Mouse (Mus musculus) kidney, postnatal 0 days (tissue): ENCODE measurements at regions not wholly inside any gene's neighbourhood (a gene's known extent, or its start where the extent isn't known, plus 50 kb on each side); places are given as distances from the start of the nearest gene placed in this dataset.

Experiments used
- ATAC-seq: fragments of 200-750 bp; cut with Nextera tagmentation; replicated peaks from 2 replicates; pipeline ENCODE4 v1.8.0; 2017; ENCODE audit warnings: low read depth, moderate number of reproducible peaks, moderate TSS enrichment, moderate library complexity; ENCODE audit not compliant: low FRiP score
- DNase-seq: peaks from one replicate; pipeline ENCODE4 v3.0.0-alpha.2; 2016; ENCODE audit warnings: low spot score
- H3K27ac ChIP-seq: fragments of 300-500 bp; sonication (generic); 2 replicates; pipeline ENCODE4 v1.5.1; 2014; ENCODE audit warnings: mild to moderate bottlenecking
- H3K27me3 ChIP-seq: fragments of 300-500 bp; sonication (generic); 2 replicates; pipeline ENCODE4 v1.6.1; 2014; ENCODE audit warnings: low read length, mixed read lengths; ENCODE audit not compliant: insufficient read depth
- H3K36me3 ChIP-seq: fragments of 300-500 bp; sonication (generic); 2 replicates; pipeline ENCODE4 v1.6.1; 2014; ENCODE audit warnings: low read length, mixed read lengths; ENCODE audit not compliant: insufficient read depth
- H3K4me1 ChIP-seq: fragments of 300-500 bp; sonication (generic); replicated peaks from 2 replicates; pipeline ENCODE4 v1.6.1; 2014; ENCODE audit warnings: antibody characterized with exemption, low read length, mixed read lengths; ENCODE audit not compliant: insufficient read depth
- H3K4me2 ChIP-seq: fragments of 300-500 bp; sonication (generic); 2 replicates; pipeline ENCODE4 v1.6.1; 2014; ENCODE audit warnings: mild to moderate bottlenecking, low read length, moderate library complexity, mixed read lengths
- H3K4me3 ChIP-seq: fragments of 300-500 bp; sonication (generic); replicated peaks from 2 replicates; pipeline ENCODE4 v1.5.1; 2014; ENCODE audit warnings: low read depth, low read length
- H3K9ac ChIP-seq: fragments of 300-500 bp; sonication (generic); 2 replicates; pipeline ENCODE4 v1.6.1; 2014; ENCODE audit warnings: low read depth, low read length
- H3K9me3 ChIP-seq: fragments of 300-500 bp; sonication (generic); replicated peaks from 2 replicates; pipeline ENCODE4 v1.6.1; 2016; ENCODE audit warnings: low read length, inconsistent platforms, mixed read lengths
- CTCF ChIP-seq: IDR thresholded peaks from 2 replicates; pipeline ENCODE4 v1.5.1; 2016; ENCODE audit warnings: antibody characterized with exemption, low read depth, mild to moderate bottlenecking, moderate library complexity
- WGBS: fragments of 180-500 bp; shearing (Covaris S2); extraction: QIAGEN DNeasy Blood & Tissue Kit; methylation state at CpG from one replicate; pipeline ENCODE4 v1.1.7; 2014; 5-methylcytosine and 5-hydroxymethylcytosine counted together

DNA sequence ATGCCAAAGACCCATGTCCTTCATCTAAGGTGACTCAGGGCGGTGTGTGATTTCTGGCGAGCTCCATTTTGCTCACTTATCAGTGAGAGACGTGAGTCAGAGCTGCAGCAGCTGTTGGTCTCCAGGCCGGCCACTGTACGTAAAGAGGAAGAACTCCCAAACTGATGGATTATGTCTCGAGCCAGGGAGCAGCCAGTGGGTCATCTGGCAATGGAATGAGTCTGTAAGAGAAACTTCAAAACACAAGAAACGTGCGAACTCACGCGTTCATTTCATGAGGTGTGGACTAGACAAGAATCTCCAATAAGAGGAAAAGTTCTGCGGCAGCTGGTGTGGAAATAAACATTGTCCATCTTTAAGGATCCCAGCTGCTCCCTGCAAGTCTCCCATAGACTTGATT, 170.4 kb downstream of the Cand1 start:
- 43% methylated on average over 11 of the region's 11 CpGs for WGBS
- no peak overlapping the region for H3K9ac ChIP-seq
- no peaks in the 10 kb centered on the region for H3K36me3 ChIP-seq
- TF ChIP-seq CTCF = no peak
- H3K4me1 ChIP-seq = peaks cover 4% of the 10 kb centered on the region; the same call in 1 of the 2 replicates
- H3K27ac ChIP-seq = no peak overlapping the region
- DNase-seq (peak; percentile 63), ATAC-seq (no peak)
- H3K4me3 ChIP-seq = no peak overlapping the region
- no peaks in the 10 kb centered on the region for H3K27me3 ChIP-seq
- no peaks in the 10 kb centered on the region for H3K9me3 ChIP-seq
- no peak overlapping the region for H3K4me2 ChIP-seq

DNA sequence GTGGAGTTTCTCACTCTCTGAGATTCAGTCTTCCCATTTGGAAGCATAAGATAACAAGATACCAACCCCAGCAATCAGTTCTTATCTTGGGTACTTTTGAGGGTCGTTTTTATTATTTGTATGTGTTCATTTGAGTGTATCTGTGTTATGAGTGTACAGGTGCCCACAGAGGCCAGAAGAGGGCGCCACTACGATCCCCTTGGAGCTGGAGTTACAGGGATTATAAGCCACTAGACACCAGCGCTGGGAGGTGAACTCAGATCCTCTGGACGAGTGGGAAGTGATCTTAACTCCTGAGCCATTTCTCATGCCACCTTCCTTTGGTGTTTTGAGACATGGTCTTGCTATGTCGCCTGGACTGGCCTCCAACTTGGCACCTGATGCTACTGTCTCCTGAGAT, 172.0 kb downstream of the Cand1 start:
- H3K9me3 ChIP-seq = no peaks in the 10 kb centered on the region
- 0 out of 2 replicates have a peak, but pooled peaks have one; percentile 5 for TF ChIP-seq CTCF
- ATAC-seq (no peak), DNase-seq (no peak)
- no peak overlapping the region for H3K4me3 ChIP-seq
- no peaks in the 10 kb centered on the region for H3K27me3 ChIP-seq
- no peak overlapping the region for H3K4me2 ChIP-seq
- H3K27ac ChIP-seq = no peak overlapping the region
- 81% methylated on average over 6 of the region's 6 CpGs for WGBS
- H3K4me1 ChIP-seq = peaks cover 4% of the 10 kb centered on the region; the same call in 1 of the 2 replicates
- H3K9ac ChIP-seq = no peak overlapping the region
- no peaks in the 10 kb centered on the region for H3K36me3 ChIP-seq

DNA sequence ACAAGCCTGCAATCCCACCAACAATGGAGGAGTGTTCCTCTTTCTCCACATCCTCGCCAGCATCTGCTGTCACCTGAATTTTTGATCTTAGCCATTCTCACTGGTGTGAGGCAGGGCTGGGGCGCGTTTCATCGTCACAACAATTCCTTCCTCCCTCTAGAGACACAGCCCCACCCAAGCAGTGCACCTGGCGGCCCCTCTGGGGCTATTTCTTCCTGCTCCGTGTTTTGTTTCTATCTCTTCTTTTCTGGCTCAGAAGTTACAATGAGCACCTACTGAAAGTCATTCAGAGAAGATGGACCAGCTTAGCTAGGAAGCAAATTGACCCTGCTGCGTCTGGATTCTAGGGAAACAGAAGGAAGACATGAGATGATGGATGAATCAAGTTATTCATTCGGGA, 172.5 kb downstream of the Cand1 start:
- DNase-seq (no peak), ATAC-seq (no peak)
- no peaks in the 10 kb centered on the region for H3K36me3 ChIP-seq
- H3K4me1 ChIP-seq = peaks cover 4% of the 10 kb centered on the region; the same call in 1 of the 2 replicates
- WGBS = 87% methylated on average over 8 of the region's 8 CpGs
- no peak for TF ChIP-seq CTCF
- H3K4me2 ChIP-seq = no peak overlapping the region
- no peak overlapping the region for H3K27ac ChIP-seq
- no peaks in the 10 kb centered on the region for H3K9me3 ChIP-seq
- no peak overlapping the region for H3K4me3 ChIP-seq
- no peak overlapping the region for H3K9ac ChIP-seq
- H3K27me3 ChIP-seq = no peaks in the 10 kb centered on the region

DNA sequence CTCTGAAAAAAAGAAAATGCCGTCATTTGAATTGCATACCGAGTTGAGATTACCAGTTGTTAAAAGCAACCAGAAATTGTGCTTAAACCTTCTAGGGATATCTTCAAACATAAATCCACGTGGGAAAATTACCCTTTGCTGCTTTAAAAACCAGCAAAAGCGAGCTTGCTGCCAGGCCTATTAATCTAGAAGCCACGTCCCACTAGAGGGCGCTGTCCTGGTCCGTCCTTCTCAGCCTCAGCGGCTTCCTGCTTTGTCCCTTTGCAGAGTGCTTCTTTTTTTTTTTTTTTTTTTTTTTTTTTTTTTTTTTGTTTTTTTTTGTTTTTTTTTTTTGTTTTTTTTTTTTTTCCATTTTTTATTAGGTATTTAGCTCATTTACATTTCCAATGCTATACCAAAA, 173.9 kb downstream of the Cand1 start:
- peak overlapping the region; percentile 39; the same call in 1 of the 2 replicates for H3K27ac ChIP-seq
- peak; percentile 92 for DNase-seq
- H3K4me3 ChIP-seq = no peak overlapping the region
- TF ChIP-seq CTCF = peak; percentile 70
- no peak overlapping the region for H3K4me2 ChIP-seq
- no peaks in the 10 kb centered on the region for H3K27me3 ChIP-seq
- 20% methylated on average over 8 of the region's 8 CpGs for WGBS
- no peak overlapping the region for H3K9ac ChIP-seq
- H3K36me3 ChIP-seq = no peaks in the 10 kb centered on the region
- ATAC-seq = no peak
- H3K4me1 ChIP-seq = peaks cover 4% of the 10 kb centered on the region; the same call in 1 of the 2 replicates
- H3K9me3 ChIP-seq = no peaks in the 10 kb centered on the region

DNA sequence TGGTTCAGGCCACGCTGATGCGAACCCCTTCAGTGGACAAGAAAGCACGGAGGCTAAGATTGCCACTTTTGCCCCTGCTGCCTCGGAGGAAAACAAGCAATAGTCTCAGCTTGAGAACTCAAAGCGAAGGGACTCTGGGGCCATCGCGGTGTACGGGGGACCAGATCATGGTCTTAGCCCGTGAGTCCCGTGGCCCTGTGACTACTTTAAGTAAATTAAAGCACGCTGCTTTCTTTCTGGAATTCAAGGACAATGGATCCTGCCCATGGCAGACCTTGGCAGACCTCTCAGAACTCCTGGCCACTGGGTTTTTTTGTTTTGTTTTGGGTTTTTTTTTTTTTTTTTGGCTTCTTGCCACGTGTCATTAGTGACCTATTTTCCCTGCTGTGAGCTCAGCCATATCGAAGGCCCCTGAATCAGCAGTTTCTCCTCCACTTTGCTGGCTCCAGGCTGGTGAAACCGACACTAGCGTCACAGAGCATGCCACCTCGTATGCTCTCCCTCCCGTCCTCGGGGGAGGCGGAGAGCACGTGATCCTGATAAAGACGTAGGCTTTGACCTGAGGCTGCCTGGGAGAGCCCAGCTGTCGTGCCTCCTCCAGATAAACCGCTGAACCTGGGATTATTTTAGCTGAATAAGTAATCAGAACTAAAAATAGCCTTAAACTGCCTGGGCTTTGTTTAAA, 174.6 kb downstream of the Cand1 start:
- Histone ChIP-seq H3K27ac (peak overlapping the region; percentile 39; the same call in 1 of the 2 replicates), H3K27me3 (no peaks in the 10 kb centered on the region), H3K9ac (no peak overlapping the region), H3K4me1 (peaks cover 4% of the 10 kb centered on the region; the same call in 1 of the 2 replicates), H3K36me3 (no peaks in the 10 kb centered on the region), H3K9me3 (no peaks in the 10 kb centered on the region), H3K4me3 (no peak overlapping the region), H3K4me2 (peak overlapping the region; percentile 32)
- no peak for TF ChIP-seq CTCF
- DNase-seq = peak; percentile 90
- peak; percentile 95 for ATAC-seq
- WGBS = 30% methylated on average over 23 of the region's 23 CpGs

DNA sequence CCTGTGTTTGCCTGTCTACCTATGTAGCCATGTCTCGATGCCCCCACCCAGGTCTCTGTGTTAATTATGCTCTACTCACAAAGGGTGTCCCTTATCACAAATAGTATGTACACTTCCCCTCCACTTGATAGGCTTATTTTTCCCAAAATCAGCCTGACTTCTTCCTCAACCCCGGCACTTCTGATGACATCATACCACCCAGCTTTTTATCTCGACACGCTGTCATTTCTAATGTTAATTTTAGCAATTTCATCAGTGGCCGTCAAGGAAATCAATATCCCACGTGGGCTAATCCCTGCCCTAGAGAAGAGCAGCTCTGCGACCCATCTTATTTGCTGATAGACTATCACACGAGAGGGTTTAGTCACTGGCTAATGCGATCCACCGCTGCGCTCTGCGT, 175.6 kb downstream of the Cand1 start:
- H3K4me2 ChIP-seq = no peak overlapping the region
- H3K9me3 ChIP-seq = no peaks in the 10 kb centered on the region
- H3K9ac ChIP-seq = no peak overlapping the region
- H3K4me1 ChIP-seq = peaks cover 4% of the 10 kb centered on the region; the same call in 1 of the 2 replicates
- no peaks in the 10 kb centered on the region for H3K27me3 ChIP-seq
- no peaks in the 10 kb centered on the region for H3K36me3 ChIP-seq
- no peak for TF ChIP-seq CTCF
- 91% methylated on average over 12 of the region's 12 CpGs for WGBS
- no peak overlapping the region for H3K27ac ChIP-seq
- ATAC-seq (no peak), DNase-seq (no peak)
- no peak overlapping the region for H3K4me3 ChIP-seq

DNA sequence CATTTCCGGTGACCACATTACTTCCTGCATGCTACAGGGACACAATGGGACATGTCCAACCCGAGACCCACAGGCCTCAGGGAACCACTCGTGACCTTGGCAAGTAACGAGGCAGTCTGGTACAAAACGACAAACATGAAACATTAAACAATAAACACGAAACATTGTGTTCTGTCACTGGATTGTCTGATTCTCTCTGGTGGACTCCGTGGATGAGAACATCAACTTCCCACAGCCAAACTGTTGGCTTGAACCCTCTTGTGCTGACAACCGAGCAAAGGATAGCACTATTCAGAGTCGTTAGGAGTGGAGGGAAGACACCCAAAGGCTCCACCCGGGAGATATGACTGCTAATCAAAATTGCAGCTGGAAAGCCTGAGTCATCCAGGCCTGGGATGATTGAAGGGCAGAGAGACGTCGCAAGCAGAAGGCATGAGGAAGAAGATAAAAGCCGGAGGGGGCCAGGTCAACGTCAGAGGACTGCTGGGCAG, 176.6 kb downstream of the Cand1 start:
- Histone ChIP-seq H3K4me1 (peaks cover 4% of the 10 kb centered on the region; the same call in 1 of the 2 replicates), H3K9me3 (no peaks in the 10 kb centered on the region), H3K27ac (no peak overlapping the region), H3K4me2 (no peak overlapping the region), H3K36me3 (no peaks in the 10 kb centered on the region), H3K4me3 (no peak overlapping the region), H3K9ac (no peak overlapping the region), H3K27me3 (no peaks in the 10 kb centered on the region)
- 76% methylated on average over 14 of the region's 14 CpGs for WGBS
- ATAC-seq (no peak), DNase-seq (no peak)
- TF ChIP-seq CTCF = no peak
